Mouse (Mus musculus): Measurements from ENCODE around the gene Olfr1443. TPM values are rescaled to one million over a fixed set of nuclear protein-coding genes. Genes with fewer than 3 reads are reported as not detected.
A peak's percentile ranks its signal among the peaks of the same experiment; 100 is the strongest.
"Not testable (repeated sequence)": the region's sequence is repeated elsewhere in the genome, so short reads cannot be mapped to it uniquely, and the experiment has no call there.

Olfr1443 gene
- not detected in 2 replicates for polyA plus RNA-seq (2015; fragmentation: Nextera tagmentation; extraction: Ambion mirVana)

DNA sequence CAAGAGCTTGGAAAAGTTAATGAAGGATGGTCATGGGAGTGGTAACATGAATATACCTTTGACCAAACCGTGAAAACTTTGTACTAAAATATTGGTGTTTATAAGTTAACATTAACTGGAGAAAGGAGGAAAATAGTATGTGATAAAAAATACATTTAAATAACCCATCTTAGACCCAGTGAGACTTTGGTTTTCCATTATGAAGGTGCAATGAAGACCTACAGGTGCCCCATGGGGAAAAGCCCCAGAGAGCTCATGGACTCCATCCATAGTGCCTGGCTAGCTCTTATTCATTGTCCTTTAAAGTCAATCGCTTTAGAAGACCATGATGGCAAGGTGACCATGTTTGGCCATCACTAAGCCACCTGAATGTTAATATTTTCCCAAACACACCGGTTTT lies at the start of gene Olfr1443:
Gene Olfr1443, plus strand, starts transcription at position 301 of the 400 bp plus-strand sequence.
- no peak for ATAC-seq (ENCODE audit: insufficient read depth)
- no peaks in the 10 kb centered on the region for H3K27me3 ChIP-seq
- WGBS (ENCODE audit: insufficient replicate concordance): 44% methylated on average over 3 of the region's 3 CpGs
- H3K4me1 ChIP-seq (replicated peaks): no peaks in the 10 kb centered on the region
- no peak within 1 kb of the TSS for H3K9ac ChIP-seq
- no peaks in the 10 kb centered on the region for H3K9me3 ChIP-seq (replicated peaks)
- no peak within 1 kb of the TSS for H3K27ac ChIP-seq (replicated peaks)
- no peak within 1 kb of the TSS for H3K4me3 ChIP-seq (replicated peaks)
- H3K36me3 ChIP-seq (replicated peaks): no peaks in the 10 kb centered on the region
- H3K4me2 ChIP-seq: no peak within 1 kb of the TSS

- Histone ChIP-seq H3K4me3 (replicated peaks) (no peak within 1 kb of the TSS), H3K27me3 (no peaks in the 10 kb centered on the region), H3K9ac (no peak within 1 kb of the TSS), H3K27ac (replicated peaks) (no peak within 1 kb of the TSS), H3K4me1 (replicated peaks) (no peaks in the 10 kb centered on the region), H3K36me3 (replicated peaks) (no peaks in the 10 kb centered on the region), H3K9me3 (replicated peaks) (no peaks in the 10 kb centered on the region), H3K4me2 (no peak within 1 kb of the TSS)
- no peak for ATAC-seq (ENCODE audit: insufficient read depth)
- WGBS (ENCODE audit: insufficient replicate concordance): 43% methylated on average over 4 of the region's 4 CpGs
Measured at GRCm38 (mm10) chr19:12633176-12633575, 44.7 kb upstream of the Olfr1443 start, which contains the start of gene Glyat. Gene Glyat, plus strand, starts transcription at chr19:12633308.

DNA sequence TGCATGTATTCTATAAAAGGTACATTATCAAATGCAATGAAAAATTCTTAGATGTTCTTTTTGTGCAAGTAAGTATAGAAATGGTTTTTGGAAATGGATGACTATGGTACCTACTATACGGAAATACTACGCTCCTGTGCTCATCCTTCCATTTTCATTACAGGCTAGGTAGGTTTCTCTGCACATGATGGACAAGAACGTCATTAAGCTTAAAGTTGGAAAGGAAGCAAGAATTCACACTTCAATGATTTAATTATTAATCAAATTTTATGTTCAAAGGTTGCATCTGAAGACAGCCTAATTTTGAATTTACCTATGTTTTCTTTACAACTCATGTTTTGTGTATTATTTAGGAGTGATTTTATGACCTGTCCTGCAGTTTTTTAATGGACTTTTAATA lies 43.7 kb upstream of the Olfr1443 start:
- 65% methylated on average over 3 of the region's 3 CpGs for WGBS (ENCODE audit: insufficient replicate concordance)
- Histone ChIP-seq H3K36me3 (replicated peaks) (no peaks in the 10 kb centered on the region), H3K4me2 (no peak overlapping the region), H3K27ac (replicated peaks) (no peak overlapping the region), H3K9me3 (replicated peaks) (no peaks in the 10 kb centered on the region), H3K9ac (no peak overlapping the region), H3K4me3 (replicated peaks) (no peak overlapping the region), H3K27me3 (no peaks in the 10 kb centered on the region), H3K4me1 (replicated peaks) (no peaks in the 10 kb centered on the region)
- ATAC-seq (ENCODE audit: insufficient read depth): no peak

- Histone ChIP-seq H3K4me2 (no peak overlapping the region), H3K27me3 (no peaks in the 10 kb centered on the region), H3K36me3 (replicated peaks) (no peaks in the 10 kb centered on the region), H3K9ac (no peak overlapping the region), H3K4me1 (replicated peaks) (no peaks in the 10 kb centered on the region), H3K9me3 (replicated peaks) (no peaks in the 10 kb centered on the region), H3K4me3 (replicated peaks) (no peak overlapping the region), H3K27ac (replicated peaks) (no peak overlapping the region)
- no peak for ATAC-seq (ENCODE audit: insufficient read depth)
- 62% methylated on average over 4 of the region's 4 CpGs for WGBS (ENCODE audit: insufficient replicate concordance)
Measured at GRCm38 (mm10) chr19:12634963-12635362, 42.9 kb upstream of the Olfr1443 start.

DNA sequence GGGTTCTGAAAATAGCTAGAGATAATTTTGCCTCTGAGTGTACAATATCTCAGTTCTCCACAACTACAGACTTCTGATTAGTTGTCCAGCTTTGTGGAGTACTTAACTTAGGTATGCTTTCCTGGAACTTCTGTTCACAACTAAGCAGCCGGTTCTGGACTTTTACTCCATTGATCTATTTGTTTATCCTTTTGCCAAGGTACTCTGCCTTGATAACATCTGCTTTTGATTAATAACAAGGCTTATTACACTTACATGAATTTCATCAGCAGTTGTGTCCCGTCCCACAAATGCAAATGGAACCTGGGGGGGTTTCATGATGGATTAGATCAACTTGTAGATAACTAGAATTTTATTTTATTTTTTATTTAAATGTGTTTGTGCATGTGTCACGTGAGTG lies 41.0 kb upstream of the Olfr1443 start:
- no peak for ATAC-seq (ENCODE audit: insufficient read depth)
- H3K36me3 ChIP-seq (replicated peaks): no peaks in the 10 kb centered on the region
- 48% methylated on average over 3 of the region's 3 CpGs for WGBS (ENCODE audit: insufficient replicate concordance)
- no peaks in the 10 kb centered on the region for H3K4me1 ChIP-seq (replicated peaks)
- H3K27ac ChIP-seq (replicated peaks): no peak overlapping the region
- no peak overlapping the region for H3K9ac ChIP-seq
- no peak overlapping the region for H3K4me2 ChIP-seq
- no peak overlapping the region for H3K4me3 ChIP-seq (replicated peaks)
- no peaks in the 10 kb centered on the region for H3K9me3 ChIP-seq (replicated peaks)
- H3K27me3 ChIP-seq: no peaks in the 10 kb centered on the region

DNA sequence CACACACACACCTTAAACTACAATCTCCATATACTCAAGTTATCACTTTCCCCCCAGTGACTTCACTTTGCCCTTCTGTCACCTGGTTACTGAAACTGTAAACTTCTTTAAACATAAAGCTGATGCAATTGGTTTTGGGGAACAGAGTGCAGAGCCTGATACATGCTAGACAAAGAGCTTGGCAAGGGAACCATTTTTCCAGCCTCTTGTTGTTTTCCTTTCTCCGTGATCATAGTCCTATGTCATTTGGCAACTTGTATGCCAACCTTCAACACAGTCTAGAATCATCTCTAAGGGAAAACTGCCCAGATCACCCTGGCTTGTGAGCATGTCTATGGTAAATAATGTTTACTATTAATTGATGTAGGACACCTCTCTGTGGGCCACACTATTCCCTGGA lies 39.9 kb upstream of the Olfr1443 start:
- no peak overlapping the region for H3K9ac ChIP-seq
- no peaks in the 10 kb centered on the region for H3K36me3 ChIP-seq (replicated peaks)
- no peak overlapping the region for H3K4me3 ChIP-seq (replicated peaks)
- WGBS (ENCODE audit: insufficient replicate concordance): 59% methylated on average over 1 of the region's 1 CpGs
- H3K27me3 ChIP-seq: no peaks in the 10 kb centered on the region
- H3K27ac ChIP-seq (replicated peaks): no peak overlapping the region
- H3K9me3 ChIP-seq (replicated peaks): no peaks in the 10 kb centered on the region
- H3K4me1 ChIP-seq (replicated peaks): no peaks in the 10 kb centered on the region
- peak; percentile 15; the same call in 1 of the 2 replicates for ATAC-seq (ENCODE audit: insufficient read depth)
- no peak overlapping the region for H3K4me2 ChIP-seq

DNA sequence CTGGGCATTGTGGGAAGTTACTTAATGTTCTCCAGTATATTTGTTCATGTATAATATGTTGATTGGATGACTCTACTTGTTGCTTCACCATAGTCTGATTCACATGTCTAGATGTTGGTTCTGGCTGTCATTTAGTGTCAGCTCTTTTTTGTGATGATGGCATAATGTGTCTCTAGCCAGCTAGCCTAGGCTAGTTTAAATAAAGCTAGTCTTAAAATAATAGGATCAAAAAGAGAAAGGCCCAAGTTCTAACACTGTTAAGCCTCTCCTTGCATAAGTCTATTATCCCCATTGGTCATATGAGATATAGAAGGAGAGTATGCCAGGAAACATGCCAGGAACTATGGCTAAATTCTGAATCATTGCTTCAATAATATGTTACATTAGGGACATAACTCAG lies 28.4 kb upstream of the Olfr1443 start:
- ATAC-seq (ENCODE audit: insufficient read depth): no peak
- H3K4me3 ChIP-seq (replicated peaks): no peak overlapping the region
- no peak overlapping the region for H3K4me2 ChIP-seq

GRCm38 (mm10) chr19:12666156-12666555 lies 11.8 kb upstream of the Olfr1443 start:
- no peak overlapping the region for H3K4me3 ChIP-seq (replicated peaks)
- H3K4me2 ChIP-seq: no peak overlapping the region
- WGBS (ENCODE audit: insufficient replicate concordance): 64% methylated on average over 1 of the region's 1 CpGs
- no peak overlapping the region for H3K27ac ChIP-seq (replicated peaks)
- no peaks in the 10 kb centered on the region for H3K9me3 ChIP-seq (replicated peaks)
- no peak for ATAC-seq (ENCODE audit: insufficient read depth)
- H3K27me3 ChIP-seq: no peaks in the 10 kb centered on the region
- H3K36me3 ChIP-seq (replicated peaks): no peaks in the 10 kb centered on the region
- no peaks in the 10 kb centered on the region for H3K4me1 ChIP-seq (replicated peaks)
- no peak overlapping the region for H3K9ac ChIP-seq

More for the DNA sequence above, 28.4 kb upstream of the Olfr1443 start:
- Histone ChIP-seq H3K9ac (no peak overlapping the region), H3K4me1 (replicated peaks) (no peaks in the 10 kb centered on the region), H3K27ac (replicated peaks) (no peak overlapping the region), H3K36me3 (replicated peaks) (no peaks in the 10 kb centered on the region), H3K27me3 (no peaks in the 10 kb centered on the region), H3K9me3 (replicated peaks) (no peaks in the 10 kb centered on the region)

GRCm38 (mm10) chr19:12668601-12669000 lies 9.3 kb upstream of the Olfr1443 start:
- H3K4me1 ChIP-seq (replicated peaks); H3K27ac ChIP-seq (replicated peaks); ATAC-seq (ENCODE audit: insufficient read depth); H3K4me2 ChIP-seq; H3K27me3 ChIP-seq; H3K36me3 ChIP-seq (replicated peaks); H3K9ac ChIP-seq; H3K4me3 ChIP-seq (replicated peaks); H3K9me3 ChIP-seq (replicated peaks): not testable (repeated sequence)
- WGBS (ENCODE audit: insufficient replicate concordance): 75% methylated on average over 3 of the region's 3 CpGs

- no peaks in the 10 kb centered on the region for H3K4me1 ChIP-seq (replicated peaks)
- H3K36me3 ChIP-seq (replicated peaks): no peaks in the 10 kb centered on the region
- no peak for ATAC-seq (ENCODE audit: insufficient read depth)
- H3K9ac ChIP-seq: no peak within 1 kb of the TSS
- H3K4me2 ChIP-seq: no peak within 1 kb of the TSS
- no peak within 1 kb of the TSS for H3K27ac ChIP-seq (replicated peaks)
- no peak within 1 kb of the TSS for H3K4me3 ChIP-seq (replicated peaks)
- H3K27me3 ChIP-seq: no peaks in the 10 kb centered on the region
- H3K9me3 ChIP-seq (replicated peaks): no peaks in the 10 kb centered on the region
Measured at GRCm38 (mm10) chr19:12670139-12670538, 7.8 kb upstream of the Olfr1443 start, which contains the start of gene Olfr1442. Gene Olfr1442, plus strand, starts transcription at chr19:12670439.

DNA sequence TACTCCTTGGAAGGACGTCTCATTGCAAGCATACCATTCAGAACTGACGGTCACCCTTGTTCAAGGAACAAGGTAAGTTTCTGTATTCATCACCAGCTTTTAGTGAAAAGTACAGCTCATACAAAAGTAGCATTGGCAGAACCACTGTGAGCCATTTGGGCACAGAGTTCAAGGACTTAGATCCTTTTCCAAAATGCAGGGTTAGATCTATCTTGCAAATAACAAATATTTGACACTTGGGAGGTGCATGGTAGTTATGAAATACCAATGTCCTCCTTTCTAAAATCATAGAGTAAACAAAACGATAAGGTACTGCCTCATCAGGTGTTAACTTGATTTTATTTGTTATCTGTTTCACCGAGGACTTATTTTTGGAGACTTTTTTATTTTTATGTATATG lies 6.9 kb upstream of the Olfr1443 start:
- no peak overlapping the region for H3K4me2 ChIP-seq
- H3K27me3 ChIP-seq: no peaks in the 10 kb centered on the region
- no peaks in the 10 kb centered on the region for H3K36me3 ChIP-seq (replicated peaks)
- H3K27ac ChIP-seq (replicated peaks): no peak overlapping the region
- no peak overlapping the region for H3K9ac ChIP-seq
- ATAC-seq (ENCODE audit: insufficient read depth): no peak
- WGBS (ENCODE audit: insufficient replicate concordance): 65% methylated on average over 4 of the region's 4 CpGs
- no peaks in the 10 kb centered on the region for H3K9me3 ChIP-seq (replicated peaks)
- no peak overlapping the region for H3K4me3 ChIP-seq (replicated peaks)
- H3K4me1 ChIP-seq (replicated peaks): no peaks in the 10 kb centered on the region

- H3K4me1 ChIP-seq (replicated peaks): no peaks in the 10 kb centered on the region
- no peak overlapping the region for H3K9ac ChIP-seq
- no peaks in the 10 kb centered on the region for H3K36me3 ChIP-seq (replicated peaks)
- no peak overlapping the region for H3K4me2 ChIP-seq
- H3K9me3 ChIP-seq (replicated peaks): no peaks in the 10 kb centered on the region
- no peak for ATAC-seq (ENCODE audit: insufficient read depth)
- H3K27ac ChIP-seq (replicated peaks): no peak overlapping the region
- no peaks in the 10 kb centered on the region for H3K27me3 ChIP-seq
- no peak overlapping the region for H3K4me3 ChIP-seq (replicated peaks)
Measured at GRCm38 (mm10) chr19:12684638-12685037, 6.7 kb downstream of the Olfr1443 start.

Data from liver, embryonic 15.5 days (tissue).